Mouse (Mus musculus) brain, embryonic 14.5 days (tissue): Measurements from ENCODE around the gene Lime1. TPM values are rescaled to one million over a fixed set of nuclear protein-coding genes. Genes with fewer than 3 reads are reported as not detected.

Experiments
- DNase-seq: peaks from one replicate; pipeline ENCODE4 v3.0.0-alpha.2; 2011; ENCODE audit warnings: low read depth
- CTCF ChIP-seq: fragments of 200-500 bp; IDR thresholded peaks from 2 replicates; pipeline ENCODE4 v1.5.1; 2012; ENCODE audit warnings: inconsistent platforms, mild to moderate bottlenecking, moderate library complexity, borderline replicate concordance; ENCODE audit not compliant: insufficient read depth, insufficient read length; ENCODE audit errors: extremely low read depth
- POLR2A ChIP-seq: fragments of 200-500 bp; IDR thresholded peaks from 2 replicates; pipeline ENCODE4 v1.6.1; 2012; ENCODE audit warnings: mild to moderate bottlenecking, inconsistent platforms, borderline replicate concordance; ENCODE audit not compliant: poor library complexity, insufficient read depth, insufficient read length, severe bottlenecking; ENCODE audit errors: extremely low read depth
- polyA plus RNA-seq: library from polyadenylated mRNA; depleted of rRNA; stranded (reverse); fragments of >200 nt; gene quantifications from 2 replicates; pipeline ENCODE4 v1.2.3, GENCODE M21; 2012; rRNA removed

Gene Lime1
- polyA plus RNA-seq = 98.7 and 147 TPM in 2 replicates

GRCm38 (mm10) chr2:181379778-181380177 lies at the start of gene Lime1:
Gene Lime1, plus strand, starts transcription at chr2:181380078.
- no peak for TF ChIP-seq CTCF
- no peak for TF ChIP-seq POLR2A
- DNase-seq = no peak

- DNase-seq = no peak
- TF ChIP-seq POLR2A (no peak), CTCF (no peak)
These were observed 47.3 kb upstream of the Lime1 start for GRCm38 (mm10) chr2:181332542-181332941.

DNA sequence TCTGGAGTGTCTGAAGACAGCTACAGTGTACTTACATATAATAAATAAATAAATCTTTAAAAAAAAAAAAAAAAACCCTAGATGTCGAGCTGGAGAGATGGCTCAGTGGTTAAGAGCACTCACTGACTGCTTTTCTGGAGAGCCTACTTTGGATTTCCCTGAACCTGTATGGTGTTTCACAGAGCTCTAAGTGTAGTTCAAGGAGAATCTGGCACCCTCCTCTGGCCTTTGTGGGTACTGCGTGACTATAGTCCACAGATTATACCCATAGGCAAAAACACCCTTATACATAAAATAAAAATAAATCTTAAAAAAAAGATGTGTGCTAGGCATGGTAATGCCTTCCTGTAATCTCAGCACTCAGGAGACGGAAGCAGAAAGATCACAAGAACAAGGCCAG lies 45.9 kb upstream of the Lime1 start:
- peak; percentile 74 for DNase-seq
- no peak for TF ChIP-seq POLR2A
- peak; percentile 69; the same call in 1 of the 2 replicates for TF ChIP-seq CTCF

DNA sequence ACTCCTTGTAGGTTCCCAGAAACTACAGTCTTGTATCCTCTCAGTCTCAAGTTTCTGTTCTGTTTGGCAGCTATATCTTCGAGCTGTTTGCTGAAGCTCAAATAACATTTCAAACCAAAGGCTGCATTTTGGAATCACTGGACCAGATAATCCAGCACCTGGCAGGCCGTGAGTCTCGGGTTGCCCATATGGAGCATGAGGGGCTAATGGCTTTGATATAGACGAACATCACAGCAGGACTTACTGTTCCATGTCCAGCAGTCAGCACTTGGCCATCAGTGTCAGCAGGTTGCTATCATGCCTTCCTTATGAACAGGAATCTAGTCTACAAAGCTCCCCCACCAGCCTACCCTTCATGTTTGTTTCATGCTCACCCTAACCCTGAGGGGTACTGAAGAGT lies 39.5 kb upstream of the Lime1 start:
- TF ChIP-seq POLR2A = no peak
- TF ChIP-seq CTCF = no peak
- no peak for DNase-seq

DNA sequence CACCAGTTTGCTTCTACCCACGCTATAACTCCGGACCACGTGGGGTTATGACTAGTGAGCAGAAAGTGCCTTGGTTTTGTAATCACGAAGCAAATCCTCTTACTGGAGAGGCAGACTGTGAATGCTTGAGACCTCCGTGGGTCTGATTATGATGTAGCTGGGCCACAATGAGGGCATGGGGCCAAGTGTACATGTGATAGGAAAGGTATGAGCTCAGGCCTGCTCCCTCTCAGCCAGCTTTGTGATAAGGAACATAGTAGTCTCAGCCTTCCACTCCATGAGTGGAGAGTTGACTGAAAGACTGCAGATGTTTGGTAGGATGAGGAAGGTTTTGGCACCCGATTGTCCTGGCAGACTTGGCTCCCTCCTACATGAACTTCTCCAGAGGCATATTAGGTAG lies 37.1 kb upstream of the Lime1 start:
- no peak for TF ChIP-seq POLR2A
- no peak for DNase-seq

DNA sequence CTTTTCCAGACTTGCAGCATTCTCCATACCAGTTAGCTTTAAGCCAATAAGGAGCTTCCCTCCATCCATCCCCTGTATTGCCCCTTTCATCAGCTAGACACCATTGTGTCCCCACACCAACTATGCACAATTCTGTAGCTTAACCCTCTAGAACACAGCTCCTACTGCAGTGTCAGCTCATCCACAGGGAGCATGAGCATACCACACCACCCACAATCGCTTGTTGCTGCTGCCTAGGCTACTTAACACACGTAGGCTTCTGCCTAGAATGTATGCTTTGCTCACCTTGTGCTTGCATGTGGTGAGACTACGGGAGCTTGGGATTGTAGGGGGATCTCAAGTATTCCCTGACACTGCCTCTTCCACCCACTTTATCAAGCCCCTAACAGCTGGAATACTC lies 23.1 kb upstream of the Lime1 start:
- no peak for TF ChIP-seq POLR2A
- TF ChIP-seq CTCF = no peak
- no peak for DNase-seq

- TF ChIP-seq POLR2A = no peak
- no peak for TF ChIP-seq CTCF
- no peak for DNase-seq
These were observed 15.9 kb upstream of the Lime1 start for GRCm38 (mm10) chr2:181363946-181364345.

- TF ChIP-seq CTCF (no peak), POLR2A (no peak)
- no peak for DNase-seq
These were observed 15.4 kb upstream of the Lime1 start for GRCm38 (mm10) chr2:181364487-181364859.

DNA sequence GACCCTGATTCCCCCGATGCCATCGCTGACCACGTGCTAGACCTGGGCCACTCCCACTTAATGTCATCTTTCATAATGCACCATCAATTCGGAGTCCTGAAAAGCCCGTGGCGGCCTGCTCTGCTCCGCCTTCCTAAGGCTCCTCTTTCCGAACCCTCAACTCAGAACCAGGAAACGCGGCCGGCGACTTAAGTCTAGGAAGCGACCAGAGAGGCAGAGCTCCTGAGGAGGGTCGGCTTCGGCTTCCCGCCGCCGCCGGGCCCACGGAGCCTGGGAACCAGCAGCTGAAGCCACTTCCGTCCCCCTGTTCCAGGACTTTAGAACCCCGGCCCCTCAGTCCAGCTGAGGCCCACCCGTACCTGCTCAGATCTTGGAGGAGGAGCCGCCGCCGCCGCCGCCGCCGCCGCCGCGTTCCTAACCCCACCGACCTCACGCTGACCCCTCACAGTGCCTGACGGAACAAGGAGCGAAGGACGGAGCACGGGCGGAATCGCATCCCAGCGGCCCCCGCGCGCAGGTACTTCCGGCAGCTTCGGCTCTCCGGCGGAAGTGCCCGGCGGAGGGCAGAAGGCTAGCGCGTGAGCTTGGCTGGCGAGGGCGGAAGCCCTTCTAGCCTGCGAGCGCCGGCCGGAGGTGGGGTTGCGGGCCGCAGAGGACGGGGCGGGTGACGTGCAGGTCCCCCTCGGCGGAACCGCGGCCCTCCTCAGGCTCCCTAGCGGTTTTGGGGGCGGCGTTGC lies 14.8 kb upstream of the Lime1 start, which contains the start of the genes Zgpat and Arfrp1:
TSS of gene Zgpat (plus strand) at position 69 of the 737 bp plus-strand sequence.
TSS of gene Arfrp1 (minus strand) at position 545 of the 737 bp plus-strand sequence.
- DNase-seq = peak; percentile 95
- TF ChIP-seq POLR2A (peak; percentile 87), CTCF (no peak)

- no peak for TF ChIP-seq POLR2A
- TF ChIP-seq CTCF = no peak
- DNase-seq = no peak
These were observed 14.2 kb upstream of the Lime1 start for GRCm38 (mm10) chr2:181365655-181366075.

DNA sequence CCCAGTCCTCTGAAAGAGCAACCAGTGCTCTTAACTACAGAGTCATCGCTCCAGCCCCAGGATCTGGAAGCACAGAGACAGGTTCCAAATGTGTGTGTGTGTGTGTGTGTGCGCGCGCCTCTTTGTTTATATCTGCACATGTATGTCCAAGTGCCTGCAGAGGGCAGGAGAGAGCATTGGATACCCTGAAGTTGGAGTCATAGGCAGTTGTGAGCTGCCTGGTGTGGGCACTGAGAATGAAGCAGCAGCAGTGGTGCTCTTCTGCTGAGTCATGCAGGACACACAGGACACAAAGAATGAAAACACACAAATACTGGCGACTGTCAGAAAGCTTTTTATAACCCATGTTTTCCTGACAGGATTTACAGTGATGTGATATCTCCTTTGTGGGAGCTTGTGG lies 9.9 kb upstream of the Lime1 start:
- DNase-seq = no peak
- TF ChIP-seq POLR2A (no peak), CTCF (no peak)

DNA sequence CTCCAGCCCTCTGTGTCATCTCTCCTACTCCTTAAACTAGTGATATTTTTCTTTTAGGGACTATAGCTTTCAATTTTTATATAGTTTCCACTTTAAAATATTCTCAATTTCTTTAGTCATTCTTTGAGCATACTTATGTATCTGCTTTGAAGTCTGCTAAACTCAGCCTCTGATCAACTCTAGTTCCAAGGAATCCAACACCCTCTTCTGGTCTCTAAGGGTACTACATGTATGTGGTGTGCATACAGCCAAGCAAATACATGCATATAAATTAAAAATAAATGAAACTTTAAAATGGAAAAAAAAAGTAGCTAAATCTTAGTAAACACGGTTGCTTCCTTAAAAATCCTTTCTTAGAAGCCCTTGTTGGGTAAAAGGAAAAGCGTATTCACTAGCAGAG lies 4.1 kb upstream of the Lime1 start:
- TF ChIP-seq CTCF (peak; percentile 16; the same call in 1 of the 2 replicates), POLR2A (no peak)
- DNase-seq = peak; percentile 38

GRCm38 (mm10) chr2:181377230-181377629 lies 2.6 kb upstream of the Lime1 start:
- DNase-seq = no peak
- TF ChIP-seq CTCF = no peak
- no peak for TF ChIP-seq POLR2A

GRCm38 (mm10) chr2:181378701-181379100 lies 1.2 kb upstream of the Lime1 start:
- DNase-seq = no peak
- no peak for TF ChIP-seq POLR2A
- TF ChIP-seq CTCF = no peak
